Mouse (Mus musculus) hindbrain, embryonic 10.5 days (tissue): ENCODE measurements around the gene Dlk2. TPM values are rescaled to one million over a fixed set of nuclear protein-coding genes. Genes with fewer than 3 reads are reported as not detected.

Experiments used
- DNase-seq: peaks from one replicate; pipeline ENCODE4 v3.0.0-alpha.2; 2017; ENCODE audit warnings: low spot score
- H3K27ac ChIP-seq: fragments of 300-500 bp; sonication (generic); 2 replicates; pipeline ENCODE4 v1.5.1; 2016; ENCODE audit warnings: mild to moderate bottlenecking, moderate library complexity
- H3K27me3 ChIP-seq: fragments of 300-500 bp; sonication (generic); 2 replicates; pipeline ENCODE4 v1.6.1; 2016; ENCODE audit warnings: mild to moderate bottlenecking; ENCODE audit not compliant: poor library complexity, insufficient read depth, severe bottlenecking
- H3K36me3 ChIP-seq: fragments of 300-500 bp; sonication (generic); 2 replicates; pipeline ENCODE4 v1.6.1; 2016; ENCODE audit warnings: mild to moderate bottlenecking, moderate library complexity
- H3K4me1 ChIP-seq: fragments of 300-500 bp; sonication (generic); replicated peaks from 2 replicates; pipeline ENCODE4 v1.6.1; 2016; ENCODE audit warnings: mild to moderate bottlenecking
- H3K4me3 ChIP-seq: fragments of 300-500 bp; sonication (generic); 2 replicates; pipeline ENCODE4 v1.5.1; 2016; ENCODE audit warnings: mild to moderate bottlenecking, moderate library complexity
- H3K9me3 ChIP-seq: fragments of 300-500 bp; sonication (generic); 2 replicates; pipeline ENCODE4 v1.6.1; 2016; ENCODE audit warnings: mild to moderate bottlenecking, moderate library complexity
- WGBS: fragments of 180-500 bp; shearing (Covaris S2); methylation state at CpG from one replicate; pipeline ENCODE4 v1.1.7; 2016; 5-methylcytosine and 5-hydroxymethylcytosine counted together
- polyA plus RNA-seq: library from polyadenylated mRNA; unstranded; fragments of >200 nt; fragmentation: Nextera tagmentation; extraction: Ambion mirVana; gene quantifications from 2 replicates; pipeline ENCODE4 v1.2.1, GENCODE M21; 2016

Gene Dlk2
- polyA plus RNA-seq, 1 experiment from 2014 or later, result 1.5 TPM

GRCm38 (mm10) chr17:46351026-46351700, 53.9 kb downstream of the Dlk2 start:
- no peak for DNase-seq
- H3K9me3 ChIP-seq, result peaks cover 53% of the 10 kb centered on the region
- no peak overlapping the region for H3K4me3 ChIP-seq
- H3K27ac ChIP-seq, result no peak overlapping the region
- no peaks in the 10 kb centered on the region for H3K27me3 ChIP-seq
- no peaks in the 10 kb centered on the region for H3K4me1 ChIP-seq
- H3K36me3 ChIP-seq, result no peaks in the 10 kb centered on the region
- 87% methylated on average over 8 of the region's 8 CpGs for WGBS

Other genes starting within 250 kb of the Dlk2 start
- 148 and 151 TPM in 2 replicates for gene Mrps18a, start 186.4 kb upstream of the Dlk2 start, polyA plus RNA-seq
- 14.5 and 20.5 TPM in 2 replicates for gene Rsph9, start 153.2 kb upstream of the Dlk2 start, polyA plus RNA-seq
- 38.7 and 38.9 TPM in 2 replicates for gene Mad2l1bp, start 143.9 kb upstream of the Dlk2 start, polyA plus RNA-seq
- gene Gtpbp2, start 136.4 kb upstream of the Dlk2 start, polyA plus RNA-seq, result 32.6 and 37.8 TPM in 2 replicates
- 13.0 and 13.1 TPM in 2 replicates for gene Polh, start 94.8 kb upstream of the Dlk2 start, polyA plus RNA-seq
- gene Xpo5, start 94.6 kb upstream of the Dlk2 start, polyA plus RNA-seq, result 59.2 and 66.8 TPM in 2 replicates
- 107 and 135 TPM in 2 replicates for gene Polr1c, start 49.4 kb upstream of the Dlk2 start, polyA plus RNA-seq
- 73.1 and 85.0 TPM in 2 replicates for gene Yipf3, start 49.3 kb upstream of the Dlk2 start, polyA plus RNA-seq
- gene Lrrc73, start 43.9 kb upstream of the Dlk2 start, polyA plus RNA-seq, result 2.0 and 3.8 TPM in 2 replicates
- gene Tjap1, start 14.4 kb upstream of the Dlk2 start, polyA plus RNA-seq, result 60.1 and 67.3 TPM in 2 replicates
- 6.6 and 7.6 TPM in 2 replicates for gene Abcc10, start 30.9 kb downstream of the Dlk2 start, polyA plus RNA-seq
- 10.5 and 12.6 TPM in 2 replicates for gene Zfp318, start 86.3 kb downstream of the Dlk2 start, polyA plus RNA-seq
- gene Crip3, start 131.5 kb downstream of the Dlk2 start, polyA plus RNA-seq, result 0.50 and 0.64 TPM in 2 replicates
- gene Slc22a7, start 141.0 kb downstream of the Dlk2 start, polyA plus RNA-seq, result not detected in 2 replicates
- gene Ttbk1, start 190.3 kb downstream of the Dlk2 start, polyA plus RNA-seq, result 1.4 and 2.1 TPM in 2 replicates
- gene Dnph1, start 199.3 kb downstream of the Dlk2 start, polyA plus RNA-seq, result 75.2 and 91.2 TPM in 2 replicates
- 4.5 and 7.6 TPM in 2 replicates for gene Cul9, start 249.0 kb downstream of the Dlk2 start, polyA plus RNA-seq